Mouse (Mus musculus) hindbrain, postnatal 0 days (tissue): ENCODE data around the gene Gapvd1. TPM values are rescaled to one million over a fixed set of nuclear protein-coding genes. Genes with fewer than 3 reads are reported as not detected.

Source experiments
- ATAC-seq: fragments of 200-750 bp; cut with Nextera tagmentation; 2 replicates; pipeline ENCODE4 v1.8.0; 2017; ENCODE audit warnings: mild to moderate bottlenecking, moderate TSS enrichment, moderate library complexity
- DNase-seq: peaks from one replicate; pipeline ENCODE4 v3.0.0-alpha.2; 2015; ENCODE audit warnings: low spot score
- H3K27ac ChIP-seq: fragments of 300-500 bp; sonication (generic); 2 replicates; pipeline ENCODE4 v1.5.1; 2014; ENCODE audit warnings: mild to moderate bottlenecking
- H3K27me3 ChIP-seq: fragments of 300-500 bp; sonication (generic); 2 replicates; pipeline ENCODE4 v1.6.1; 2014; ENCODE audit warnings: low read length, mixed read lengths; ENCODE audit not compliant: insufficient read depth
- H3K36me3 ChIP-seq: fragments of 300-500 bp; sonication (generic); 2 replicates; pipeline ENCODE4 v1.6.1; 2014; ENCODE audit warnings: low read length, mixed read lengths; ENCODE audit not compliant: insufficient read depth
- H3K4me1 ChIP-seq: fragments of 300-500 bp; sonication (generic); 2 replicates; pipeline ENCODE4 v1.6.1; 2014; ENCODE audit warnings: antibody characterized with exemption, low read length, mixed read lengths; ENCODE audit not compliant: insufficient read depth
- H3K4me2 ChIP-seq: fragments of 300-500 bp; sonication (generic); 2 replicates; pipeline ENCODE4 v1.6.1; 2014; ENCODE audit warnings: low read depth, mild to moderate bottlenecking, low read length, moderate library complexity, mixed read lengths
- H3K4me3 ChIP-seq: fragments of 300-500 bp; sonication (generic); 2 replicates; pipeline ENCODE4 v1.5.1; 2014; ENCODE audit warnings: low read length
- H3K9ac ChIP-seq: fragments of 300-500 bp; sonication (generic); replicated peaks from 2 replicates; pipeline ENCODE4 v1.6.1; 2014; ENCODE audit warnings: mild to moderate bottlenecking, low read length, moderate library complexity, mixed read lengths
- H3K9me3 ChIP-seq: fragments of 300-500 bp; sonication (generic); 2 replicates; pipeline ENCODE4 v1.6.1; 2016; ENCODE audit warnings: low read length, mixed read lengths
- CTCF ChIP-seq: IDR thresholded peaks from 2 replicates; pipeline ENCODE4 v1.5.1; 2016; ENCODE audit warnings: antibody characterized with exemption, control low read depth, low read depth
- WGBS: fragments of 180-500 bp; shearing (Covaris S2); extraction: QIAGEN DNeasy Blood & Tissue Kit; methylation state at CpG from one replicate; pipeline ENCODE4 v1.1.7; 2014; 5-methylcytosine and 5-hydroxymethylcytosine counted together
- polyA plus RNA-seq: library from polyadenylated mRNA; unstranded; fragments of >200 nt; fragmentation: Nextera tagmentation; extraction: Ambion mirVana; gene quantifications from 2 replicates; pipeline ENCODE4 v1.2.1, GENCODE M21; 2015
- total RNA-seq: library from RNA; depleted of rRNA; stranded (reverse); fragments of >200 nt; gene quantifications from 2 replicates; pipeline ENCODE4 v1.2.3, GENCODE M21; 2014

Gapvd1 gene
- total and polyA plus RNA-seq, 2 experiments from 2014 or later = 74.0 to 79.8 TPM

- H3K9me3 ChIP-seq = no peaks in the 10 kb centered on the region
- no peak for ATAC-seq
- WGBS = 89% methylated on average over 12 of the region's 12 CpGs
Observed at GRCm38 (mm10) chr2:34741390-34742159, 13.5 kb downstream of the Gapvd1 start.

GRCm38 (mm10) chr2:34739684-34740391 lies 15.2 kb downstream of the Gapvd1 start:
- Histone ChIP-seq H3K4me2 (no peak overlapping the region), H3K36me3 (no peaks in the 10 kb centered on the region), H3K4me3 (no peak overlapping the region), H3K27me3 (no peaks in the 10 kb centered on the region), H3K9me3 (no peaks in the 10 kb centered on the region), H3K27ac (no peak overlapping the region), H3K9ac (no peak overlapping the region), H3K4me1 (no peaks in the 10 kb centered on the region)
- no peak for TF ChIP-seq CTCF
- no peak for DNase-seq
- WGBS = 86% methylated on average over 1 of the region's 1 CpGs
- no peak for ATAC-seq

More at GRCm38 (mm10) chr2:34741390-34742159, 13.5 kb downstream of the Gapvd1 start:
- no peak overlapping the region for H3K9ac ChIP-seq
- no peaks in the 10 kb centered on the region for H3K36me3 ChIP-seq
- no peak overlapping the region for H3K4me2 ChIP-seq
- DNase-seq = no peak
- TF ChIP-seq CTCF = no peak
- H3K4me3 ChIP-seq = no peak overlapping the region
- no peak overlapping the region for H3K27ac ChIP-seq
- H3K27me3 ChIP-seq = no peaks in the 10 kb centered on the region
- no peaks in the 10 kb centered on the region for H3K4me1 ChIP-seq

GRCm38 (mm10) chr2:34737911-34738310 lies 17.1 kb downstream of the Gapvd1 start:
- Histone ChIP-seq H3K9ac (no peak overlapping the region), H3K36me3 (no peaks in the 10 kb centered on the region), H3K27me3 (no peaks in the 10 kb centered on the region), H3K9me3 (no peaks in the 10 kb centered on the region), H3K4me3 (no peak overlapping the region), H3K27ac (no peak overlapping the region), H3K4me1 (no peaks in the 10 kb centered on the region), H3K4me2 (no peak overlapping the region)
- DNase-seq (no peak), ATAC-seq (no peak)
- WGBS = 77% methylated on average over 1 of the region's 1 CpGs
- no peak for TF ChIP-seq CTCF

- H3K4me2 ChIP-seq = no peak overlapping the region
- no peak overlapping the region for H3K9ac ChIP-seq
- no peaks in the 10 kb centered on the region for H3K9me3 ChIP-seq
- H3K4me3 ChIP-seq = no peak overlapping the region
- H3K27ac ChIP-seq = no peak overlapping the region
- TF ChIP-seq CTCF = no peak
- ATAC-seq = no peak
- no peaks in the 10 kb centered on the region for H3K4me1 ChIP-seq
- 91% methylated on average over 1 of the region's 1 CpGs for WGBS
- no peaks in the 10 kb centered on the region for H3K36me3 ChIP-seq
- no peak for DNase-seq
- H3K27me3 ChIP-seq = no peaks in the 10 kb centered on the region
Observed at GRCm38 (mm10) chr2:34736626-34737025, 18.4 kb downstream of the Gapvd1 start.

GRCm38 (mm10) chr2:34727045-34727728 lies 27.8 kb downstream of the Gapvd1 start:
- H3K36me3 ChIP-seq = peaks cover 35% of the 10 kb centered on the region
- no peaks in the 10 kb centered on the region for H3K9me3 ChIP-seq
- H3K9ac ChIP-seq = no peak overlapping the region
- H3K27me3 ChIP-seq = no peaks in the 10 kb centered on the region
- ATAC-seq = no peak
- DNase-seq = no peak
- WGBS = 94% methylated on average over 8 of the region's 8 CpGs
- no peak for TF ChIP-seq CTCF
- H3K27ac ChIP-seq = no peak overlapping the region
- H3K4me3 ChIP-seq = no peak overlapping the region
- no peak overlapping the region for H3K4me2 ChIP-seq
- H3K4me1 ChIP-seq = no peaks in the 10 kb centered on the region

GRCm38 (mm10) chr2:34725269-34725668 lies 29.8 kb downstream of the Gapvd1 start:
- ATAC-seq = no peak
- Histone ChIP-seq H3K27me3 (no peaks in the 10 kb centered on the region), H3K36me3 (peaks cover 40% of the 10 kb centered on the region), H3K4me1 (no peaks in the 10 kb centered on the region), H3K9ac (no peak overlapping the region), H3K4me2 (no peak overlapping the region), H3K27ac (no peak overlapping the region), H3K9me3 (no peaks in the 10 kb centered on the region), H3K4me3 (no peak overlapping the region)
- DNase-seq = no peak
- WGBS = 97% methylated on average over 5 of the region's 5 CpGs
- TF ChIP-seq CTCF = no peak
